Mouse (Mus musculus) ovary, postnatal 10 days (tissue): ENCODE data around the gene Clstn3.
A peak's percentile ranks its signal among the peaks of the same experiment; 100 is the strongest.
"Not testable (repeated sequence)": the region's sequence is repeated elsewhere in the genome, so short reads cannot be mapped to it uniquely, and the experiment has no call there.

Experiments
- DNase-seq: peaks from one replicate; pipeline ENCODE4 v3.0.0; 2022; ENCODE audit warnings: low spot score

The Clstn3 gene

DNA sequence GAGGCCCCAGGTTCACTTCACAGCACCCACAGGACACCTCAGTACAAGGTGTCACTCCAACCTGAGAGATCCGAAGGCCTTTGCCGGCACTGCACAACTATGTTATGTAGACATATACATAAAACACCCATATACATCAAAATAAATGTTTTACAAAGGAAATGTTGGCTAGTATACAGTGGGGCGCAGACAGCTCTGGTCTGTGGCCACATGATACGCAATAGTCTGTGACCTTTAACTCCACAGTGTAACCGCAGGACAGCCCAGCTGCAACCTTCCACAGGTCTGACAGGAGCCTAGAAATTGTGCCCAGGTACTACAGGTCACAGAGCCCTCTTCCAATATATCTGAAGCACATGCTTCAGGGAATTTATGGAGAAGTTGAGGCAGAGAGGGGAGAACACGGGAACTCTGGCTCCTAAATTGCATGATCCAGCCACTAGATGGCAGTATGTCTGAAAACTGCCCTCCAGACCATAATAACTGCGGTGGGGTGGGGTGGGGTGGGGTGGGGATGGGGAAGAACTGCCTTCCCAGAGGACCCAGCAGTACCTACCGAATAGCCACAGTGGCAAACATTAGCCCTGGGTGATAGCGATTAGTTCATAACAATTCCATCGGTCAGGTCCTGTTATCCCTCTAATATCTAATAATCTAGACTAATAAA, 16.3 kb downstream of the Clstn3 start:
- no peak for DNase-seq

DNA sequence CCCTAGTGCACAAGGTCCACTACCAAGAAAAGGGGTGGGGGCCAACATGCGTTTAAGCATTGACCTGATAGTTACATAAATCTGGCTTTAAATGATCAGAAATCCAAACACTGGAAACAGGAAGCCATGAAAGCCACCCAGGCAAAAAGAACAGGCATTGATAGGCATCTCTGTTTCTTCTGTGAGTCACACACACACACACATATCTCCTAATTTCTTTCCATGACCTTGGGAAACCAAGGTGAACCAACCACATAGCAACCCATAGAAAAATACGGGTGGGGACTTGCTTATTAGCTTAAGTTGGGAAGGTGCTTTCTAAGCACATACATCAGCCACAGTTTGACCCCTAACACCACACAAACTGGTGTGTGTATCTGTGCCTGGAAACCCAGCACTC, 17.2 kb downstream of the Clstn3 start:
- no peak for DNase-seq

DNA sequence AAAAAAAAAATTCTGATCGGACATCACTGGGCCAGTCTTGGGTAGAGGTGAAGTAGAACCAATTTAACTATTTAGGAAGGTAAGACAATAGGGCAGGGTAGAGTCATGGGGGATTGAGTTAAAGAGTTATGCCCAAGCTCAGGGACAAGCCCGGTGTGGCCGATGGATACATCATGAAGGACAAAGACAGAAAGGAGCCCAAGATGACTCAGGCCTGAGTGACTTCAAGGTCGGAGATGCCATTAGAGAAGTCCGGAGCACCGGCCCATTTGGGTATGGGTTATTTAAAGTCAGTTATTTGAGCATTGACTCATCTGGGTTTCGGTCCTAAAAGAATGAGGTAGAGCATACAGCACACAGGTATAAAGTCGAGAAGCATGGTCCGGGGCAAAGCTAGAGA, 18.1 kb downstream of the Clstn3 start:
- no peak for DNase-seq

DNA sequence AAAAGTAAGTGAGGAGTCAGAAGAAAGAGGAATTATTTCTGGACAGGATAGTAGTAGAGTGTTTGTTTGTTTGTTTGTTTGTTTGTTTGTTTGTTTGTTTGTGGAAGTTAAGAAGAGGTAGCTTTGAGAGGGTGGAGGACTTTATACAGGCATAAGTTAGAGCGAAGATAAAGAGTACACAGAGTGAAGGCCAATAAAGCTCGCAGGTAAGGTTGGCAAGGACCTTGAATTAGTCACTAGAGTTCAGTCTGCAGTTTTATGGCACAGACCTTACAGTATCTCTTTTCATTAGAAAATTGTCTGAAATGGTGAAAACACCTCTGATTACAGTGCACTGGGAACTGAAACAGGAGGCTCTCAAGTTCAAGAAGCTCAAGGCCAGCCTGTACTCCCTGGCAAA, 18.6 kb downstream of the Clstn3 start:
- no peak for DNase-seq

DNA sequence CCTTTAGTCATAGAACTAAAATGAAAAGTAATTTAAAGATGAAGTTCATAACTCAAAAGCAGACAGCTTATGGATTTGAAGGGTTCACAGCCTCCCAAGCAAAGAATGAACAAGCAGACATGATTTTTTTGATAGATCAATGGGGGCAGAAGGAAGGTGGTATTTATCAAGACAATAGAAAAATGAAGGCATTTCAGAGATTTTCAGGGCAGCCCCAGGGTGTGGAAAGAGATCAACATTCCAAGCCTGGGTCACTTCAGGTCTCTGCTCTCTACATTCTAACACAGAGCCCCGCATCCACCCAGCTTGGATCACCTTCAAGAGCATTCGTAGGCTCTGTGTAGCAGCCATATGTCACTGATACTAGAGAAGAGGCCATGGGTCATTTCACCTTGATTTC, 21.3 kb downstream of the Clstn3 start:
- no peak for DNase-seq

DNA sequence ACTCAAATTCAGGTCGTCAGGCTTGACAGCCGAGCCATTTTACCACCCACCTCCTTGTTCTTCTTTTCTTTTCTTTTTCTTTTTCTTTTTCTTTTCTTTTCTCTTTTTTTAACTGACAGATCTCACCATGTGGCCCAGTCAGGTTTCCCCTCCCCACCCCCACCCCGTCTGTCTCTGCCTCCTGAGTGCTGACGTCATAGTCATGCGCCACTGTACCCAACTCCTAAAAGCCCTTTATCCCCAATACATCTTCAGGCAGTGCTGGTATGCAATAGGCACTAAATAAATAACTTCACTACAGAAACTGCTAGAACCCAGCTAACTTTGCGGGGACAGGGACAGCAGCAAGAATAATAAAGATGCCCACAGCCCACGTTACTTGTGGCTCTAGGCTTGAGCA, 28.3 kb downstream of the Clstn3 start:
- no peak for DNase-seq

DNA sequence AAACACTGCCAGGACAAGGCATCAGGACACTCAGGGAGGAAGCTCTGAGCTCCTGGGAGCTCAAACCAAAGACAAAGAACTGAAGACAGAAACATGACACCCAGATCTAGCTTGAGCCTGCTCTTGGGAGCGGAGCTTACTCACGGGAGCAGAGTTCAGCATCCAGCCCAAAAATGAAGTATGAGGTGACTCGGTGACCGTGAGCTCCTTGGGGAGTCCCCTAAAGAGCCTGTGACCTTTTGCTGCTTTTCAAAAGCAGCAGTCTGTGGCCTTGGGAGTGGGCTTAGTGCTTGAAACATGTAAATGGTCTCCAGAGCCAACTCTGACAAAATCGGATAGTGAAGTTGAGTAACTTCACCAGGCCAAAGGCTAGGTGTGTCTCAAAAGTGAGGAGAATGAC, 29.4 kb downstream of the Clstn3 start:
- no peak for DNase-seq

DNA sequence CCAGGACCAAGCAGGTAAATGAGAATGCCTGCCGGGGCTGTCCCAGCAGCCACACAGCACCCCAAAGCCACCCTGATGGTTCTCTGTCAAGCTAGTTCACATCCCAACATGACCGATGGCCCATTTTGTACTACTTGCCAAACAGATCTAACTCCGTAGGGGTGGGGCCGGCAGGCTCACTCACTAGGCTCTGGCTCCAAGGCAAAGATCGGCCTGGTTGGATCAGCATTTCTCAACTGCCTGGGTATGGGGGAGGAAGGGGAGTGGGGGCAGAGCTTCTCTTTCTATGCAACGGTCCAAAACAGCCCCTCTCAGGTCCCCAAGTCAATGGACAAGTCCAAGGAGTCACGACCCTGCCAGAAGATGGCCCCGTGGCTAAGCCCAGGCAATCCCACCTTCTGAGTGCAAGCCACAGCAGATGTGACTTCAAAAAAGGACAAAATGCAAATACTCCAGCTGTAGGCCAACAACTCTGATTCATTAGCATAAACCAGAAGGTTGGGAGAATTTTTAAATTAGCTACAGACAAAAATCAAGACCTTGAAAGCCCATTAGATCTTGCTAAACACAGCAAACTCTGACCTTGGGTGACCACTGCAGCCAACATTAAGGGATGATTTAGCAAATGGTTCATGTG, 30.8 kb downstream of the Clstn3 start:
- DNase-seq = no peak

DNA sequence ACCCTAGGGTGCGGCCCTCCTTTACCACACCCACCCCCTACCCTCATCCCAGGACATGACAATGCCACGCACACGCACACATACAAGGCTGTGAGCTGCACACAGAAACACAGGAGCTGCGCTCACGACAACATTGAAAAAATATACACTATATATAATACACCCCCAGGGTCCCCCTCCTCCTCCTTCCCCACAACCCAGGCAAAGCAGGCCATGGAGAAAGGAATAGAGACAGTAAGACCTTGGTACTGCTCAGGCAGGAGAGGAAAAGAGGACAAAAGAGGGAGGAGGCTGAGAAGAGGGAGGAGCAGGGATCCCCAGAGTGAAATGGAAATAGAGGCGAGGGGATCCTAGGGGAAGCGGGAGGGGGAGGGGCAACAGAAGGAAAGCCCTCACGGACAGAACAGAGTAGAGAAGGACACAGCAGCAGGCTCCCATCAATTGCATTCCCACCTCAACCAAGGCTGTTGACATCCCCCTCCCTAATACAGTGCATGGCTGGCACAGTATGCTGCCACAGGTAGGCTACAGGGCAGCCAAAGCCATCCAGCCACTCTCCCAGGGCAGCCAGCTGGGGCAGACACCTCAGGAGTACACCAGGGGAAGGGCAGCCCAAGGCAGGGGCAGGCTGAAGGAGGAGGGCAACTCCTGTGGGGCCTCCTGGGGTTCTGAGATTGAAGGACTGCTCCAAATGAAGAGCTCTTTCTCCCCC, 33.7 kb downstream of the Clstn3 start:
- no peak for DNase-seq

DNA sequence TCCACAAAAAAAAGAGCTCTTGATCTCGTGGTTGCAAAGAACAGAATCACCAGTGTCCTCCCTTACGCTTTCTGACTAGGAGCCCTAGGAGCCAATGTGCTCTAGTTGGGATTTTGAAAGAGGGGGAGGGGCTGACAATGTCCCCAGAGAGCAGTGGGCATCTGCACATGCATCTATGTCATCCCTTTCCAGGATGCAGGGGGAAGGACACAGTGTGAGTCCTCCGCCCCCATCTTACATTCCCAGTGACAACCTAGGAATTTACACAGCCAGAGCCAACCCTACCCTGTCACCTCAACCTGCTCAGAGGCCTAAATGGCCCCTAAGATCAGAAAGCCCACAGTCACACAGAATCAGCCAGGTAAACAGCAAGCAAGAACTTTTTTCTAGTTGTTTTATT, 34.2 kb downstream of the Clstn3 start:
- DNase-seq = no peak

DNA sequence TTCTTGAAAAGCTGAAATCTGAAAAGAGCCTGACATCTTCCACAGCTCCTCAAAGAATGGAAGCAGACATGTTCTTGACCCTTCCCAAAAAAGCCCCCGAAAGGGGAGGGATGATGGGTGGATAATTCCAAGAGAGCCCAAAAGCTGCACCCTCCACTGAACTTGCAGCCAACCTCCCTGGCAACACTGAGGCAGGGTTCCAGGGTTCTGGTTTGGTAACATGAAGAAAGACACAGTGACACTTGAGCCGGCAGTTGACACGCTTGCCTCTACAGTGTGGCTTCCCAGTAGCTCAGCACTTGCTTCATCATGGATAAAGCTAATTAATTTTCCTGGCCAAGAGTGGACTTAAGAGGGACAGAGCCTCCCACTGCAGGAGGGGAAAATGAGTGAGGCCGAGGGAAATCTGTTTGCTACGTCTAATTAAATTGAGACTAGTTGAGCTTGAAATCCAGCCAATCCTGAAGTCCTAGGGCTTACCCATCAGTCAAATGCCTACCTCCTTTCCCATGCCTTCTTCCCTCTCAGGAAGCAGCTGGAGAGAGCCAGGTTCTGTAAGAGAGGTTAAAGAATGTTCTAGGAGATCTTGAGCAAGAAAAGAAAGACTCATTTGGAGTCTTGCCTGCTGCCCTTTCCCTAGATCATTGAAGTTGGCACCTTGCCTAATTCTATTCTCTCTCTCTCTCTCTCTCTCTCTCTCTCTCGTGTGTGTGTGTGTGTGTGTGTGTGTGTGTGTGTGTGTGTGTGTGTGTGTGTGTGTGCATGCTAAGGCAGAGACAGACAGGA, 36.6 kb downstream of the Clstn3 start:
- no peak for DNase-seq

DNA sequence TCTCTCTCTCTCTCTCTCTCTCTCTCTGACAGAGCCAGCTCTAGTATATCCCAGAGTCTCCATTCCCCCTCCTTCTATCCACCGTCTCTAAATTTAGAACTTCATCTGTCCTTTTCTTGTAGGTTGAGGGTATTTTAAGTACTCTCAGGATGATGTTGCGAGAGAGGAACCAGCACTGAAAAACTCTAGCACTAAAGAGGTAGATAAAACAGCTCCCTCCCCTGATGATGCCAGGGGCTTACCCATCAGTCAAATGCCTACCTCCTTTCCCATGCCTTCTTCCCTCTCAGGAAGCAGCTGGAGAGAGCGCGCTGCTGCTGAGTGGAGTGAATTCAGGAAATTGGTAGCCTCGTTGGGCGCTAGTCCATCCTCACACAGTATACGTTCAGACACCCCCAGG, 37.3 kb downstream of the Clstn3 start:
- DNase-seq = no peak

DNA sequence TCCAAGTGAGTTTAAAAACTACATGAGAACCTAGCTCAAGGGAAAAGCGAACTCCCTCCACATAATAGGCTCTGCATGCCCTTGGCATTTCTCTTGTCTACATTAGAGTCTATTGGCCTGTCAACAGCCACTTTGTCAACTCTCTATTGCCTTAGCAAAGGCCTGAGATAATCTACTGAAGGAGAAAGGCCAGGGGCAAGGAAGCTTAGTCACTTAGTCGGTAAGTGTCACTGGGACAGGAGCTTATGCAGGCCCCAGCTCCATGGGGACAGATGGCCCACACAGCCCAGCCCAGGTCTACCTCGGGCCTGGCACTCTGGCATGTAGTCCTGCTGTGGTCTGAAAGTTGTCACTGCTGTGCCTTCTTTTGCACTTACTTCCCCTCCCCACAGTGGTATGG, 38.0 kb downstream of the Clstn3 start:
- no peak for DNase-seq

DNA sequence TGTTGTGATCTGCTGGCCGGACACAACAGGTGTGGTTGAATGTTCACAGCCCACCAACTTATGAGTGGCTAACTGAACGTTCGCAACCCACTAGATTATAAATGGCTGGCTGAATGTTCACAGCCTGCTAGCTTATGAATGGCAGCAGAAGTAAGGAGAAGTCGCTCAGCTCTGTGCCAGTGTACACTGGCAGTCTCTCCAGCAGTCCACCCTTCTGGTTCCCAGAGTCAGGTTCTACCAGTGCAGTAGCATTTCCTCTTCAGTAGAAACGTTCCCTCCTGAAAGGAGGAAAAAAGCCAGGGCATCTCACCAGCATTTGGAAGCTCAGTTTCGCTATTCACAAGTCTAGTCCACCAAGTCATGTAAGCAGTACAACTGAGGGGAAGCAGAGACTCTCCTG, 39.1 kb downstream of the Clstn3 start:
- no peak for DNase-seq

DNA sequence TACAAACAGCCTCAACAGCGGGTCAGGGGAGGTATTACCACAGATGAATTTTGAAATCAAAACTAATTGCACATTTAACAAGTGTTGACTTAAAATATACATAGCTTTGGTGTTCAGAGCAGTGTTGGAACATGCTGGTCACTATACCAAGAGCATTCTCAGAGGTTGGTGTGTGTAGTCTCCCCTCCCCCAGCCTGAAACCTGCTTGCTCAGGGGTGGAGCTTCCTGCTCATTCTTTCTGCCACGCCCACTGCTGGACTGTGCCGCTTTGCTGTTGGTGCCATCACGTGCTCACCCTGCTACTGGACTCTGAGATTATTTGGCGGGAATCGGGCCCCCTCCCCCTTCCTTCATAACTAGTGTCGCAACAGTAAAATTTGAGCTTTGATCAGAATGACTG, 39.6 kb downstream of the Clstn3 start:
- not testable (repeated sequence) for DNase-seq

DNA sequence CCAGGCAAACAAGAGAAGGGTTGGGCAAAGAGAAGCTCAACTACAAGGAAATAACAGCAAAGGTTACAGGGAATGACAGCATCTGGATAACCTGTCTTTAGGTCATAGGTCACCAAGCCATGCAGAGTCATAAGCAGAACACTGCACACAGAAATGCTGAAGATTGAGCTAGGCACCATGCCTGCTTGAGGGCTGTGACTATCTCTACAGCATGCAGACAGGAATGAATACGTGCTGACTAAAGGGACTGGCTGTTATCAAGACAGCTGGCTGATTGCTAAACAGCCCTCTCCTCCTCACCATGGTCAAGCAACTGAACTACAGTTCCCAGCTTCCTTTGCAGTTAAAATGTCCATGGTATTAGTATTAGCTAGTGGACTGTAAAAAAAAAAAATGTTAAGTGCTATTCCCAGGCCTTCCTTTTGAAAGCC, 40.5 kb downstream of the Clstn3 start:
- DNase-seq = no peak

DNA sequence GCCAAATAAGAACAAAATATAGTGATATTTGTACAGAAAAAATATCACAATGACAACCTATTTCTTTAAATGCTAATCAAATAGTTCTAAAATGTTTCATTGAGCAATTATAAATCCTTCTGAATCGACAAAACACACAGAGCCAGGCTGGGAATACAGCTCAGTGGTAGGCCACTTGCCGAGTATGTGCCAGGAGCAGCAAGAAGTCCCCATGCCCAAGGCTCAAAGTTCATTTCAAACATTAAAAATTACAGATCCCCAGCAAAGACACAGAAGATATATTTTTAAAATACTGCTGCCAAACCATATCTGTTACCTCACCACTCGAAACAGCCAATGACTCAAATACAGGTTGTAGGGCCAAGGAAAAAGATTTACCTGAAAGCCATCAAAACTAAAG, 45.9 kb downstream of the Clstn3 start:
- DNase-seq = no peak

DNA sequence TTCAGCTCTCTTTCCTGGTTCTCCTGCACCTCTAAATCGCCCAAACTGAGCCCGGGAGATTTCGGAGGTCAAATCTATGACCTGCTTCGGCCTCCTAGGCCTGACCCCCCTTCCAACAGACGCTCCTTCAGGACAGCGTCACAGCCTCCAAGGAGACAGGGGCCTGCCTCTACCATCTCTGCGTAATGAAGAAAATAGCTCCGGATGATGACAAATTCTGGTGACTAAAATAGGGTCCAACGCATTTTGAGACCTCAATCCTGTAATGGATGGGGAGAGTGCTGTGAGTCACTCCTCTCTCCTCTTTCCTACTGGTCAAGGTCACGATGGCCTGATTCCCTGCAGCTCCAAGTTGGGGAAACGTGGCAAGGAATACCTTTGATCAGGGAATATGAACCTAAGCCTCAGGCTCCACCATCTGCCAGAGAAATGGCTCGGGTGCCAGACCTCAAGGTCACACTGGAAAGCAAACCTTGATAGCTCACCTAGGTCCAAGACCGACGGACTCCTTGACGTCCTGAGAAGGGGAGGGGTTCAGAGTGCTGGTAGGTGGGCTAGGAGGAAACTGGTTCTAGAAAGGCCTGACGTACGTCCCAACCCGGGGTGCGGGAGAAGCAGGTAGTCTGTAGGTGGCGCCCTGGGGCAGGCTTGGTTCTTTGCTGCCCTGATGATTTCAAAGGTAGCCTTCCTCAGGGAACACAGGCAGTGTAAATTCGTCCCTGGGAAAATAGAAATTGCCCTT, 49.1 kb downstream of the Clstn3 start:
- peak; percentile 55 for DNase-seq

DNA sequence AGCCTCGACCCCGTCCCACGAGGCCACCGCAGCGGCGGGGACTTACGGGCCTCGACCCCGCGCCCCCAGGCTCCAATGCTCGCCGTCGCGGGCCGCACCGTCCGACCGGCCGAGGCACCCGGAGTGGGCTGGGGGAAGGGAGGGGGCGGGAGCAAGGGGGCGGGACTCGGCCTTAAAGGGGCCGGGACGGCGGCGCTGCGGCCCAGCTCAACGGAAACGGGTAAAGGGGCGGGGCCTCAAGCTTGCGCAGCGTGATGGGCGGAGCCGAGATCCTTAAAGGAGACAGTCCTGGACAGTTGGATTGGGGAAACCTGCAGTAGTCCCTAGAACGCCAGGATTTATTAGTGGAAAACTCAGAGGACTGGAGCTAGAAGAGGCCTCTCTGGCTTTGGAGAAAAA, 49.7 kb downstream of the Clstn3 start, which contains the start of gene Pex5:
Gene Pex5 (minus strand): TSS at position 141 of the 399 bp plus-strand sequence.
- peak; percentile 69 for DNase-seq

DNA sequence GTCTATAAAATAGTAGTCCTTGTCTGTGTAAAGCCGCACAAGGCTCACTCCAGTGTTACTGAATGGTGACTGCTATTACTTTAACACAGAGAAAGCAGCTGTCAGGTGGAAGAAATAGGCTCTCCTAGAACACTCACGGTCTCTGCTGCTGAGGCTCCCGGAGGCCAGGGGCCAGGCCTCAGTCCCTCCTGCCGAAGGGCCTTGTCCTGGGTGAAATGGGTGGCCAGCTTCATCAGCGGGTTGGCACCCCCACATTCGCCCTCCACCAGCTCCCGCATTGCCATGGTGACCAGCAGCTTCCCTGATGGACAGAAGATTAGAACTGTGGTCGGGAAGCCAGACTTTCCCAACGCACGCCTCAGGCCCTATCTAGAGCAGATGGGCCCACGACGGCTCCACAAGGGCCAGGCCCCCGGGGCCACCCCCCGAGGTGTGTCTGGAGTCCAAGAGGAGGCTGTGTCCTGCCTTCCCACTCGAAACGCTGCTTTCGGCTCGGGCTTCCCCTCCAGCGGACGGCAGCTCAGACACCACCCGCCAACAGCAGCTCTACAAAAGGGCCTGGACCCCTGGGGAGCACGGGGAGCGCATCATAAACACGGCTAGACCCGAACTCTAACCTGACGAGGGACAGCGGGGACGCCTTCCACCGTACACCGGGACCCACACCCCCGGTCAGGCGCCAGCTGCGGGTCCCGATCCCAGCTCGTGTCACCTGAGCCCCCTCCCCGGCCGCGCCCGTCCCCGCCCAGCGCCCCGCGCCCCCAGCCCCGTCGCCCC, 50.3 kb downstream of the Clstn3 start:
- DNase-seq = peak; percentile 35

DNA sequence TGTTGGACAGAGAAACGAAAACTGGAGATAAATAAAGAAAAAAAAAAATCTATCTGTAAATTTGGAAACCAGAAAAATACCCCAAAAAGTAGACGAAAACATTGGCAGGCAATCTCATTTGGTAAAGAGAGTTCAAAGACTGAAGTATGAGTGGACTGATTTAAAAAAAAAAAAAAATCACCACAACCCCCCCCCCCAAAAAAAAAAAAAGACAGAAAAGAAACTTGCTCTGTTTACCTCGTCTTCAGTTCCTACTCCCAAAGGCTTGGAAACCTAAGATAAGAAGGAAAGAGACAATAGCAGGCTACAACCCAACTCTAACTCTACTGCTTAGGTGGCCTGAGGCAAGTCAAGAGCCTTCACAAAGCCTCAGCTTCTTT, 50.8 kb downstream of the Clstn3 start:
- DNase-seq = no peak
